Mouse (Mus musculus) hindbrain, postnatal 0 days (tissue): Measurements from ENCODE around the gene Taf7l. TPM values are rescaled to one million over a fixed set of nuclear protein-coding genes. Genes with fewer than 3 reads are reported as not detected.
A peak's percentile ranks its signal among the peaks of the same experiment; 100 is the strongest.

Experiments used
- ATAC-seq: fragments of 200-750 bp; cut with Nextera tagmentation; 2 replicates; pipeline ENCODE4 v1.8.0; 2017; ENCODE audit warnings: mild to moderate bottlenecking, moderate TSS enrichment, moderate library complexity
- DNase-seq: peaks from one replicate; pipeline ENCODE4 v3.0.0-alpha.2; 2015; ENCODE audit warnings: low spot score
- H3K27ac ChIP-seq: fragments of 300-500 bp; sonication (generic); 2 replicates; pipeline ENCODE4 v1.5.1; 2014; ENCODE audit warnings: mild to moderate bottlenecking
- H3K27me3 ChIP-seq: fragments of 300-500 bp; sonication (generic); 2 replicates; pipeline ENCODE4 v1.6.1; 2014; ENCODE audit warnings: low read length, mixed read lengths; ENCODE audit not compliant: insufficient read depth
- H3K36me3 ChIP-seq: fragments of 300-500 bp; sonication (generic); 2 replicates; pipeline ENCODE4 v1.6.1; 2014; ENCODE audit warnings: low read length, mixed read lengths; ENCODE audit not compliant: insufficient read depth
- H3K4me1 ChIP-seq: fragments of 300-500 bp; sonication (generic); 2 replicates; pipeline ENCODE4 v1.6.1; 2014; ENCODE audit warnings: antibody characterized with exemption, low read length, mixed read lengths; ENCODE audit not compliant: insufficient read depth
- H3K4me2 ChIP-seq: fragments of 300-500 bp; sonication (generic); 2 replicates; pipeline ENCODE4 v1.6.1; 2014; ENCODE audit warnings: low read depth, mild to moderate bottlenecking, low read length, moderate library complexity, mixed read lengths
- H3K4me3 ChIP-seq: fragments of 300-500 bp; sonication (generic); 2 replicates; pipeline ENCODE4 v1.5.1; 2014; ENCODE audit warnings: low read length
- H3K9ac ChIP-seq: fragments of 300-500 bp; sonication (generic); replicated peaks from 2 replicates; pipeline ENCODE4 v1.6.1; 2014; ENCODE audit warnings: mild to moderate bottlenecking, low read length, moderate library complexity, mixed read lengths
- H3K9me3 ChIP-seq: fragments of 300-500 bp; sonication (generic); 2 replicates; pipeline ENCODE4 v1.6.1; 2016; ENCODE audit warnings: low read length, mixed read lengths
- CTCF ChIP-seq: IDR thresholded peaks from 2 replicates; pipeline ENCODE4 v1.5.1; 2016; ENCODE audit warnings: antibody characterized with exemption, control low read depth, low read depth
- WGBS: fragments of 180-500 bp; shearing (Covaris S2); extraction: QIAGEN DNeasy Blood & Tissue Kit; methylation state at CpG from one replicate; pipeline ENCODE4 v1.1.7; 2014; 5-methylcytosine and 5-hydroxymethylcytosine counted together
- polyA plus RNA-seq: library from polyadenylated mRNA; unstranded; fragments of >200 nt; fragmentation: Nextera tagmentation; extraction: Ambion mirVana; gene quantifications from 2 replicates; pipeline ENCODE4 v1.2.1, GENCODE M21; 2015
- total RNA-seq: library from RNA; depleted of rRNA; stranded (reverse); fragments of >200 nt; gene quantifications from 2 replicates; pipeline ENCODE4 v1.2.3, GENCODE M21; 2014; rRNA removed

Taf7l gene
- total and polyA plus RNA-seq, 2 experiments from 2014 or later = 0.25 TPM; not detected in 1

- H3K9me3 ChIP-seq = no peaks in the 10 kb centered on the region
- WGBS = 77% methylated on average over 64 of the region's 67 CpGs
- no peak overlapping the region for H3K4me3 ChIP-seq
- no peaks in the 10 kb centered on the region for H3K4me1 ChIP-seq
- no peaks in the 10 kb centered on the region for H3K36me3 ChIP-seq
- no peak for TF ChIP-seq CTCF
- H3K27me3 ChIP-seq = no peaks in the 10 kb centered on the region
- no peak overlapping the region for H3K9ac ChIP-seq
- ATAC-seq (peak; percentile 56; the same call in 1 of the 2 replicates), DNase-seq (peak; percentile 9)
- H3K27ac ChIP-seq = no peak overlapping the region
- H3K4me2 ChIP-seq = no peak overlapping the region
These were observed 1.1 kb downstream of the Taf7l start for GRCm38 (mm10) chrX:134474988-134475710.

- Histone ChIP-seq H3K36me3 (no peaks in the 10 kb centered on the region), H3K27me3 (no peaks in the 10 kb centered on the region), H3K4me3 (no peak overlapping the region), H3K9ac (no peak overlapping the region), H3K9me3 (no peaks in the 10 kb centered on the region), H3K4me2 (no peak overlapping the region), H3K4me1 (no peaks in the 10 kb centered on the region), H3K27ac (no peak overlapping the region)
- DNase-seq (no peak), ATAC-seq (no peak)
- WGBS = 56% methylated on average over 3 of the region's 3 CpGs
- peak; percentile 52 for TF ChIP-seq CTCF
These were observed 49.0 kb downstream of the Taf7l start for GRCm38 (mm10) chrX:134427307-134427706.

- Histone ChIP-seq H3K9ac (no peak overlapping the region), H3K4me1 (no peaks in the 10 kb centered on the region), H3K9me3 (no peaks in the 10 kb centered on the region), H3K4me2 (no peak overlapping the region), H3K27ac (peak overlapping the region; percentile 11; the same call in 1 of the 2 replicates), H3K4me3 (no peak overlapping the region), H3K36me3 (no peaks in the 10 kb centered on the region), H3K27me3 (no peaks in the 10 kb centered on the region)
- no peak for TF ChIP-seq CTCF
- 71% methylated on average over 6 of the region's 6 CpGs for WGBS
- ATAC-seq (peak; percentile 71), DNase-seq (peak; percentile 17)
These were observed 49.5 kb downstream of the Taf7l start for GRCm38 (mm10) chrX:134426819-134427218.

GRCm38 (mm10) chrX:134425798-134426197 is 50.5 kb downstream of the Taf7l start:
- Histone ChIP-seq H3K27ac (no peak overlapping the region), H3K9ac (no peak overlapping the region), H3K4me2 (no peak overlapping the region), H3K27me3 (no peaks in the 10 kb centered on the region), H3K4me1 (no peaks in the 10 kb centered on the region), H3K36me3 (no peaks in the 10 kb centered on the region), H3K9me3 (no peaks in the 10 kb centered on the region), H3K4me3 (no peak overlapping the region)
- DNase-seq = peak; percentile 20
- peak; percentile 45; the same call in 1 of the 2 replicates for ATAC-seq
- 69% methylated on average over 10 of the region's 10 CpGs for WGBS
- TF ChIP-seq CTCF = no peak

- no peak for ATAC-seq
- H3K4me3 ChIP-seq = no peak overlapping the region
- H3K9me3 ChIP-seq = no peaks in the 10 kb centered on the region
- H3K4me1 ChIP-seq = no peaks in the 10 kb centered on the region
- no peak overlapping the region for H3K9ac ChIP-seq
- H3K27ac ChIP-seq = no peak overlapping the region
- WGBS = 99% methylated on average over 5 of the region's 5 CpGs
- H3K36me3 ChIP-seq = no peaks in the 10 kb centered on the region
- no peak for TF ChIP-seq CTCF
- H3K27me3 ChIP-seq = no peaks in the 10 kb centered on the region
- no peak overlapping the region for H3K4me2 ChIP-seq
- no peak for DNase-seq
These were observed 52.0 kb downstream of the Taf7l start for GRCm38 (mm10) chrX:134424263-134424662.

- 82% methylated on average over 5 of the region's 5 CpGs for WGBS
- Histone ChIP-seq H3K9ac (no peak overlapping the region), H3K4me3 (no peak overlapping the region), H3K9me3 (no peaks in the 10 kb centered on the region), H3K36me3 (no peaks in the 10 kb centered on the region), H3K27me3 (no peaks in the 10 kb centered on the region), H3K27ac (no peak overlapping the region), H3K4me1 (no peaks in the 10 kb centered on the region), H3K4me2 (no peak overlapping the region)
- ATAC-seq = no peak
- DNase-seq = no peak
- TF ChIP-seq CTCF = no peak
These were observed 56.2 kb downstream of the Taf7l start for GRCm38 (mm10) chrX:134420097-134420496.

- Histone ChIP-seq H3K27ac (no peak overlapping the region), H3K9ac (no peak overlapping the region), H3K4me2 (no peak overlapping the region), H3K27me3 (no peaks in the 10 kb centered on the region), H3K4me3 (no peak overlapping the region), H3K4me1 (no peaks in the 10 kb centered on the region), H3K36me3 (no peaks in the 10 kb centered on the region), H3K9me3 (no peaks in the 10 kb centered on the region)
- ATAC-seq = no peak
- WGBS = 85% methylated on average over 1 of the region's 1 CpGs
- no peak for TF ChIP-seq CTCF
- DNase-seq = no peak
These were observed 64.2 kb downstream of the Taf7l start for GRCm38 (mm10) chrX:134412096-134412495.

Other genes with a start within 250 kb of the Taf7l start
- 6.1 and 6.4 TPM in 2 replicates for gene Trmt2b, start 199.5 kb downstream of the Taf7l start, total RNA-seq
- 6.3 TPM in 2 replicates for gene Trmt2b, start 199.5 kb downstream of the Taf7l start, polyA plus RNA-seq
- 135 and 139 TPM in 2 replicates for gene Tmem35a, start 181.3 kb downstream of the Taf7l start, total RNA-seq
- gene Tmem35a, start 181.3 kb downstream of the Taf7l start, polyA plus RNA-seq = 92.4 and 93.4 TPM in 2 replicates
- 4.7 and 7.4 TPM in 2 replicates for gene Cenpi, start 168.4 kb downstream of the Taf7l start, total RNA-seq
- gene Cenpi, start 168.4 kb downstream of the Taf7l start, polyA plus RNA-seq = 6.6 and 6.7 TPM in 2 replicates
- gene Drp2, start 71.9 kb downstream of the Taf7l start, total RNA-seq = 31.5 and 32.8 TPM in 2 replicates
- gene Drp2, start 71.9 kb downstream of the Taf7l start, polyA plus RNA-seq = 7.3 and 7.9 TPM in 2 replicates
- 6.8 and 7.6 TPM in 2 replicates for gene Timm8a1, start 65.4 kb upstream of the Taf7l start, total RNA-seq
- 47.0 and 48.2 TPM in 2 replicates for gene Timm8a1, start 65.4 kb upstream of the Taf7l start, polyA plus RNA-seq
- 0.18 and 0.89 TPM in 2 replicates for gene Btk, start 107.1 kb upstream of the Taf7l start, total RNA-seq
- gene Btk, start 107.1 kb upstream of the Taf7l start, polyA plus RNA-seq = 0.44 and 0.76 TPM in 2 replicates
- 166 and 269 TPM in 2 replicates for gene Rpl36a, start 109.2 kb upstream of the Taf7l start, total RNA-seq
- gene Rpl36a, start 109.2 kb upstream of the Taf7l start, polyA plus RNA-seq = 202 and 203 TPM in 2 replicates
- gene Gla, start 124.6 kb upstream of the Taf7l start, total RNA-seq = 3.9 and 6.0 TPM in 2 replicates
- 4.8 TPM in 2 replicates for gene Gla, start 124.6 kb upstream of the Taf7l start, polyA plus RNA-seq
- 35.9 and 39.5 TPM in 2 replicates for gene Hnrnph2, start 124.7 kb upstream of the Taf7l start, total RNA-seq
- 131 and 134 TPM in 2 replicates for gene Hnrnph2, start 124.7 kb upstream of the Taf7l start, polyA plus RNA-seq
- 12.8 and 12.9 TPM in 2 replicates for gene Armcx4, start 210.0 kb upstream of the Taf7l start, total RNA-seq
- 5.6 and 6.0 TPM in 2 replicates for gene Armcx4, start 210.0 kb upstream of the Taf7l start, polyA plus RNA-seq
- 29.9 and 36.0 TPM in 2 replicates for gene Armcx1, start 241.5 kb upstream of the Taf7l start, total RNA-seq
- 67.1 and 72.7 TPM in 2 replicates for gene Armcx1, start 241.5 kb upstream of the Taf7l start, polyA plus RNA-seq